Mouse (Mus musculus): Measurements from ENCODE around the gene Apoc4. TPM values are rescaled to one million over a fixed set of nuclear protein-coding genes. Genes with fewer than 3 reads are reported as not detected.

The Apoc4 gene
- total RNA-seq (2023), result not detected

DNA sequence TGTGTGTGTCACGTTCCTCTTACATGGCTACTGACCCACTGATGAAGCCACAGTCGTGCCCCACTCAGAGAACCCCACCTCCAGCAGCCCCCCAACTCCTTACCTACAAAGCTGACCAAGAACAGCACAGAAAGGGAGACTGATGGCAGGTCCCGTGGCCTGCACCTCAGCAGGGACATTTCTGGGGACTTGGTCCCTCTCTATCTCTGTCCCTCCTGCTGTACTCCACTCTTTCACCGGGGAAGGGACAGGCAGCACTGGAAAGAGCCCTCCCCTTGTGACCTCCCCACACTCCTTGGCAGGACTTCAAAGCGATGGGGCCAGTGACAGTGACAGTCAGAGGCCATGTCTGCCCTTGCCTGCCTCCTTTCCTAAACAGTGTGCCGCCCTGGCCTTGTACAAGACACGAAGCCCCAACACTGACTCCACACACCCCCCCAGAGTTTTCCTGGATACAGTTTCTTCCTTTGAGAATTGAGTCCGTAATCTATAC is at the start of gene Apoc4, which contains the start of gene Gm44805:
TSS of gene Apoc4 (minus strand) at position 278 of the 493 bp plus-strand sequence.
TSS of gene Gm44805 (minus strand) at position 222 of the 493 bp plus-strand sequence.

DNA sequence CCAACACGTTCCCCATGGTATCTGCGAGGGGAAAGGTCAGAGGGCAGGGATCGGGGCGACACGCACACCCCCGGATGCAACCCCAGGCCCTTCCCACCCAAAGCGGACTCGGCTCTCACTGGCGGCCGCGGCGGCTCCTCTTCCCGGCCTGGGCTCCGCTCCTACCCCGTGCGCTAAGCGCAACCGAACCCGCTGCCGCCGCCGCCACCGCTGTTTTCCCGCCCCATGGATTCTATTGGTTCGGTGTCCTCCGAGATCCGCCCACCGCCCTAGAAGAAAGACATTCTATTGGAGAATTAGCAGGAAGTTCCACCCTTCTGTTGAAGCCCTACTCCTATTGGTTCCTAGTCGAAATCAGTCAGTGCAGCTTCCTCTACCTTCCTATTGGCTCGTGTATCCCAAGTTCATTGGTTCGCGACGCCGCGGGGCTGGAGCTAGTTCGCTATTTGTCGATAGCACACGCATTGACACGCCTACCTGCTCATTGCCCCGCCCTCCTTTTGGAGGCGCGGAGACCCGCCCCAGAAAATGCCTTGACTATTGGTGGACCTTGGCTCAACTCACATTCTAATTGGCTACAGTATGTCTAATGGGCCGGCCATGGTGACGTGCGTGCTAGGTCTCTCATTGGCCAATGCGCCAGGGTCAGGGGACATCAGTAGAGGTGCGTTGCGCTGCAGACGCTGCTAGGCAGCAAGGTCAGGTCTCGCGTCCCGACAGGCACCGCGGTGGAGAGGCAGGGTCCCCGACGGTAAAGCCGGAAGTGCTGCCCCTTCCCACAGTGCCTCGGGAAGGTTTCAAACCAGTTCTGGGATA is 34.2 kb upstream of the Apoc4 start, which contains the start of gene Tomm40:
TSS of gene Tomm40 (minus strand) at position 200 of the 816 bp plus-strand sequence.

DNA sequence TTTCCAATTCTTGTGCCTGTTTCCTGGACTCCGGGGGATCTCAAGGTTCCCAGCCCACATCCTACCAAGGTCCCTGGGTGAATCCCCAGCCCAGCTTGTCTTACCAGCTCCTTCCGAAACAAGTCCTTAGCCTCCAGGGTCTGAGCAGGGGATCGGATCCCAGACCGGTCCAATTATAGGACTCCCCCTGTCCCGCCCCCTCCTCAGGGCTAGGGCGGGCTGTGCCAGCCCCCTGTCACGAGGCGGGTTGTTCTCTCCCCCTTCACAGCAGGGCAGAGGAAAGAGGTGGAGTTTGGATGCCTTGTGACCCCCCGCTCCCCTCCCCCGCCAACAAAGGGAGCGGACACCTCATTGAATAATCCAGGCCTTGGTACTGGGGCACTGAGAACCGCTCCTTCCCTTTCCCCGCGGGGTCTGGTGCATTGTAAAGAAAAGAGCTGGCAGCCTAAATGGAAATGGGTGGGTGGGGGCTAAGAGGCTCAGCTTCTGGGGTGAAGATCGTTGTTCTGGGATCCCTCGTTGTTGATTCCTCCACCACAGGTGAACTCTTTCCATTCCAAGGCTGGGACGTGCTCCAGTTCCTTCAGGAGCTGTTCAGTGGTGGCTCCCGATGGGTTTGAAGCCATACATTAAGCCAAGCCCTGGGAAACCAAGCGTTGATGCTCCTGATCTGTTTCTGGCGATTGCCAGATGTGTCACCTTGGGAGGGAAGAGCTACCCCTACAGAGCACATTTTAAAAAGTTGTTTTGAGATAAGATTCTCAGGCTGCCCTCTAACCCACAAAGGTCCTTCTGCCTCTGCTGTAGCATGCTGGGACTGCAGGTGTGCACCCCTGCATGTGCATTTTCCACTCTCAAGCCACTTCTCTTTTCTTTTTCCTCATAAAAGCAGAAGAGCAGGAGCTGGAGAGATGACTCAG is 17.9 kb upstream of the Apoc4 start, which contains the start of gene Apoe:
TSS of gene Apoe (minus strand) at position 282 of the 920 bp plus-strand sequence.

DNA sequence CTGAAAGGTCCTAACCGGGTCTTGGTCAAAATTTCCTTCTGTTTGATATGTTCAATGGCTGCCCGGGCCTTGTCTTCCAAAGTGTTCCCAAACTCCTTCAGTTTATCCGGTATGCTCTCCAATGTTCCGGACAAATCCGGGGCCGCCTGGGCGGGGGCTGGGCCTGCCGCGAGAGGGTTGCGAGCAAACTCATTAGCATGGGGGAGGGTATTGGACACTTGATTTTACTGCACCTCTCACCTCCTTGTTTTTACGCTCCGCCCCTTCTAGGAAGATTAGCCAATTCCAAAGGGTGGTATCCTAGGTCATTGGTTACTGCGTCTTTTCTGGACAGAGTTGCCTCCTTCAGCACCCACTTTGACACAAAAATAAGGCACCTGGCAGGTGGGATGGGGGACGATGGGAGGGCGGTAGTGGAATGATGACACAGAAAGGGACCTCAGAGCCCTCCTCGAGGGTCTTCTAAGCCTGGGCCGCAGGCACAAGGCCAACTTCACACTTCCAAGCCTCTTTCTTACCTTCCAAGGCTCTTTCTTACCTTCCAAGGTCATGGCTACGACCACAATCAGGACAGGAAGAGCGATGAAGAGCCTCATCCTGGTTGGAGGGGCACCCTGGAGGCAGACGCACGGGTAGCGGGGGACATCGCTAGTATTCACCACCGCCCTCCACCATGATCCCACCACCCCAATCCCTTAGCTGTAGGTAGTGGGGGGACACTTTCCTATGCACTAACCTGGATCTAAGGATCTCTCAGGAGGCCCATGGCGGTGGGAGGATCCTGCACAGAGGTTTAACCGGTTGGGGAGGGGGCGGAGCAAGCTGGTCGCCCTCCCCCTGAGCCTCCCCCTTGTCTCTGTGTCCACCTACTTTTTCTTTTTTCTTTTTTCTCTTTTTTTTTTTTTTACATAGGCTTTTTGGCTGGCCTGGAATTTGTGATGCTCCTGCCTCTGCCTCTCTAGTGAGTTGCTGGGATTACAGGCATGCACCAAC is 10.9 kb upstream of the Apoc4 start, which contains the start of gene Apoc1:
TSS of gene Apoc1 (minus strand) at position 788 of the 993 bp plus-strand sequence.

DNA sequence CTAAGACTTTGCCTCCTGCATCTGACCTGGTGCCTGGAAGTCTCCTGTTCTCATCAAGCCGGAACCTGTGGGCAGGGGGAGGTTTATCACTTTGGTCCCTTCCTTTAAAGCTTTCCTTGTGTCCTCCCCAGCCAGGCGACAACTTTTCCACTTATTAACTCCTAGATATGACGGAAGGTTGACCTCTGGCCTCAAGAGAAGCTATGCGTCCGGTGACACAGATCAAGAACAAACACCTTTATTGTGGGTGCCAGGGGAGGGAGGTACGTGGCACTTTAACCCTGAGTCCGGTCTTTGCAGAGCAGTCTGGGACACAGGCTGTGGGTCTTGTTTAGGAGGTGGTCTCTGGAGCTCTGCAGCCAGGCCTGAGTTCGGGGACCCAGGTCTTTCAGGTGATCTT is 3.4 kb downstream of the Apoc4 start, which contains the start of gene Apoc2:
TSS of gene Apoc2 (minus strand) at position 70 of the 400 bp plus-strand sequence.

DNA sequence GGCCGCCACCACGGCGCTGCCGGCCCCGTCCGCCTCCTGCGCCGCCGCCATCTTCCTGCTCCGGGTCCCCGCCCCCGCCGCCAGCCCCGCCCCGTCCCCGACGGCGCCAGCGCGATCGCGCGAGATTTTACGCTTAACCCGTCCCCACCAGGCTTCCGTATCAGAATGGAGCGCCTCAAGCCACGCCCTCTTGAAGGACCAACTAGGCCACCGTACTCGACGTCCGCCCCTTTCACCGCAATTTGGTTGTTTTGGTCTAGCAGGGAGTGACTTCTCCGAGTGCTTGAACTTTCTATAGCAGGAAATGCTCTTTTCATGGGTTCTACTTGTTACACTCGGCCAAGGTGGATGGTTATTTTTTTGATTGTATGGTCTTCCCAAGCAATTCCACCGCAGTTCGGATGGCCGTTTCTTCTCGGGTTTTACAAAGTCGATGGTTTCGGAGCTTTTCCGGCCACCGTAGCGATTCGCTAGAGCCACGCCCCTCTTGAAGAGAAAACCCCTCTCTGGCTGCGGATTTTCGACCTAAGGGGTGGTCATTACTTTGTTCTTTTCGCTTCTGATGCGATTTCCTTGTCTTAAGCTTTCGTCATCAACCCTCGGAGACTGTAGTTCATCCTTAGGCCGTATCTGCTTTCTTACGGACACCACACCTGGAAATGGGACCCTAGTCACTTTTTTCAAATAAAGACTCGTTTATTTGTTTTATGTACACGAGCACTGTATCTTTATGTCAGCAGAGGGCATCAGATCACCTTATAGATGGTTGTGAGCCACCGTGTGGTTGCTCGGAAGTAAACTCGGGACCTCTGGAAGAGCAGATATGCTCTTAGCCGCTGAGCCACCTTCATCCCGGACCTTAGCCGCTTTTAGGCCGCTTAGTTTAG is 16.1 kb downstream of the Apoc4 start, which contains the start of gene Clptm1:
TSS of gene Clptm1 (minus strand) at position 79 of the 887 bp plus-strand sequence.

DNA sequence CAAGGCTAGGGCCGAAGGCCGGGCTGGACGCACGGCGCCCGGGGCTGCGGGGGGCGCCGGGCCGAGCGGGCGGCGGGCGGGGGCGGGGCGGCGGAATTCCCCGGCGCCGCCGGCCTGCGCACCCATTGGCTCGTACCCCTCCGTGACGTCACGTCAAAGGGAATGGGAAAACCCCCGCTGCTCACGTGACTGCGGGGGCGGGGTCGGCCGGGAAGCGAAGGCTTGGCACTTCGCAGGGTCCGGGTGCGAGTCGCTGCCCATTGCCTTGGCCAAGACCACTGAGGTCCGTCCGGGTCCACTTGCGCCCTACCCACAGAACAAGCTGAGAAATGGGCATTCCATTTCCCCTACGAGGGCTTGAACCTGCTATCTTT is 51.9 kb downstream of the Apoc4 start, which contains the start of gene Relb:
TSS of gene Relb (minus strand) at position 78 of the 374 bp plus-strand sequence.

Other genes starting within 250 kb of the Apoc4 start
- 10 to 100 TPM; 28.3 to 31.5 TPM for gene Mark4, start 222.7 kb downstream of the Apoc4 start, total RNA-seq (2023)
- under 1 TPM; 0.38 to 0.42 TPM for gene Exoc3l2, start 218.1 kb downstream of the Apoc4 start, total RNA-seq (2023)
- 1 to 10 TPM; 9.0 to 9.2 TPM for gene Bloc1s3, start 173.1 kb downstream of the Apoc4 start, total RNA-seq (2023)
- gene Trappc6a, start 173.1 kb downstream of the Apoc4 start, total RNA-seq (2023), result 10 to 100 TPM; 23.9 to 24.1 TPM
- not detected for gene Nkpd1, start 163.6 kb downstream of the Apoc4 start, total RNA-seq (2023)
- gene Ppp1r37, start 118.4 kb downstream of the Apoc4 start, total RNA-seq (2023), result 10 to 100 TPM; 31.7 to 37.9 TPM
- 1 to 10 TPM; 3.3 to 4.4 TPM for gene Zfp296, start 104.2 kb downstream of the Apoc4 start, total RNA-seq (2023)
- 10 to 100 TPM; 50.6 to 59.9 TPM for gene Gemin7, start 103.9 kb downstream of the Apoc4 start, total RNA-seq (2023)
- gene Clasrp, start 77.0 kb downstream of the Apoc4 start, total RNA-seq (2023), result 10 to 100 TPM; 46.3 to 53.5 TPM
- gene Relb, start 52.0 kb downstream of the Apoc4 start, total RNA-seq (2023), result 10 to 100 TPM; 17.2 to 17.5 TPM
- 10 to 100 TPM; 50.7 to 55.8 TPM for gene Clptm1, start 16.4 kb downstream of the Apoc4 start, total RNA-seq (2023)
- gene Apoc2, start 3.5 kb downstream of the Apoc4 start, total RNA-seq (2023), result 10 to 100 TPM; 29.8 to 43.2 TPM
- under 1 TPM in 1 of 2 experiments, not detected in 1; 0.91 TPM for gene Gm44805, start 56 bp downstream of the Apoc4 start, total RNA-seq (2023)
- 1 to 10 TPM; 2.0 to 4.6 TPM for gene Apoc1, start 11.2 kb upstream of the Apoc4 start, total RNA-seq (2023)
- gene Apoe, start 17.7 kb upstream of the Apoc4 start, total RNA-seq (2023), result 10 to 100 TPM; 61.2 to 81.9 TPM
- 10 to 100 TPM; 28.3 to 28.6 TPM for gene Tomm40, start 34.0 kb upstream of the Apoc4 start, total RNA-seq (2023)
- gene Nectin2, start 69.0 kb upstream of the Apoc4 start, total RNA-seq (2023), result under 1 TPM; 0.53 to 0.82 TPM
- not detected for gene Bcam, start 89.5 kb upstream of the Apoc4 start, total RNA-seq (2023)
- not detected for gene Cblc, start 115.3 kb upstream of the Apoc4 start, total RNA-seq (2023)
- gene Bcl3, start 141.3 kb upstream of the Apoc4 start, total RNA-seq (2023), result 10 to 100 TPM; 27.6 to 32.1 TPM
- not detected for gene Gm19345, start 170.5 kb upstream of the Apoc4 start, total RNA-seq (2023)
- gene Ceacam16, start 179.8 kb upstream of the Apoc4 start, total RNA-seq (2023), result 1 to 10 TPM; 1.4 to 2.3 TPM
- gene Ceacam19, start 206.5 kb upstream of the Apoc4 start, total RNA-seq (2023), result under 1 TPM; 0.40 to 0.75 TPM
- gene Pvr, start 239.7 kb upstream of the Apoc4 start, total RNA-seq (2023), result 1 to 10 TPM; 4.0 to 5.9 TPM